Mouse (Mus musculus) stomach, postnatal 0 days (tissue): ENCODE results near the gene Neurod2. TPM values are rescaled to one million over a fixed set of nuclear protein-coding genes. Genes with fewer than 3 reads are reported as not detected.

ENCODE experiments used
- ATAC-seq: fragments of 200-750 bp; cut with Nextera tagmentation; 2 replicates; pipeline ENCODE4 v1.8.0; 2017; ENCODE audit not compliant: low FRiP score, low TSS enrichment
- DNase-seq: peaks from one replicate; pipeline ENCODE4 v3.0.0-alpha.2; 2016; ENCODE audit warnings: low spot score
- H3K27ac ChIP-seq: fragments of 300-500 bp; sonication (generic); replicated peaks from 2 replicates; pipeline ENCODE4 v1.5.1; 2014; ENCODE audit warnings: mild to moderate bottlenecking, control low read depth
- H3K27me3 ChIP-seq: fragments of 300-500 bp; sonication (generic); 2 replicates; pipeline ENCODE4 v1.6.1; 2014; ENCODE audit warnings: low read length; ENCODE audit not compliant: control insufficient read depth, insufficient read depth
- H3K36me3 ChIP-seq: fragments of 300-500 bp; sonication (generic); 2 replicates; pipeline ENCODE4 v1.6.1; 2014; ENCODE audit warnings: low read length, mixed read lengths; ENCODE audit not compliant: control insufficient read depth, insufficient read depth
- H3K4me1 ChIP-seq: fragments of 300-500 bp; sonication (generic); replicated peaks from 2 replicates; pipeline ENCODE4 v1.6.1; 2014; ENCODE audit warnings: antibody characterized with exemption; ENCODE audit not compliant: control insufficient read depth, insufficient read depth
- H3K4me2 ChIP-seq: fragments of 300-500 bp; sonication (generic); replicated peaks from 2 replicates; pipeline ENCODE4 v1.6.1; 2014; ENCODE audit warnings: low read depth, mild to moderate bottlenecking, control low read depth, moderate library complexity
- H3K4me3 ChIP-seq: fragments of 300-500 bp; sonication (generic); 2 replicates; pipeline ENCODE4 v1.5.1; 2014; ENCODE audit warnings: low read depth, low read length, control low read depth
- H3K9ac ChIP-seq: fragments of 300-500 bp; sonication (generic); 2 replicates; pipeline ENCODE4 v1.6.1; 2014; ENCODE audit warnings: mild to moderate bottlenecking, low read length, control low read depth, mixed read lengths
- H3K9me3 ChIP-seq: fragments of 300-500 bp; sonication (generic); 2 replicates; pipeline ENCODE4 v1.6.1; 2016; ENCODE audit warnings: low read length; ENCODE audit not compliant: control insufficient read depth
- CTCF ChIP-seq: IDR thresholded peaks from 2 replicates; pipeline ENCODE4 v1.5.1; 2016; ENCODE audit warnings: antibody characterized with exemption, low read depth, mild to moderate bottlenecking, moderate library complexity
- EP300 ChIP-seq: optimal IDR thresholded peaks from 2 replicates; pipeline ENCODE3; 2016; ENCODE audit warnings: antibody characterized with exemption
- WGBS: fragments of 180-500 bp; shearing (Covaris S2); extraction: QIAGEN DNeasy Blood & Tissue Kit; methylation state at CpG from one replicate; pipeline ENCODE4 v1.1.7; 2014; 5-methylcytosine and 5-hydroxymethylcytosine counted together
- polyA plus RNA-seq: library from polyadenylated mRNA; unstranded; fragments of >200 nt; fragmentation: Nextera tagmentation; extraction: Ambion mirVana; gene quantifications from 2 replicates; pipeline ENCODE4 v1.2.1, GENCODE M21; 2015

Gene Neurod2
- polyA plus RNA-seq, 1 experiment from 2014 or later: 0.02 TPM

DNA sequence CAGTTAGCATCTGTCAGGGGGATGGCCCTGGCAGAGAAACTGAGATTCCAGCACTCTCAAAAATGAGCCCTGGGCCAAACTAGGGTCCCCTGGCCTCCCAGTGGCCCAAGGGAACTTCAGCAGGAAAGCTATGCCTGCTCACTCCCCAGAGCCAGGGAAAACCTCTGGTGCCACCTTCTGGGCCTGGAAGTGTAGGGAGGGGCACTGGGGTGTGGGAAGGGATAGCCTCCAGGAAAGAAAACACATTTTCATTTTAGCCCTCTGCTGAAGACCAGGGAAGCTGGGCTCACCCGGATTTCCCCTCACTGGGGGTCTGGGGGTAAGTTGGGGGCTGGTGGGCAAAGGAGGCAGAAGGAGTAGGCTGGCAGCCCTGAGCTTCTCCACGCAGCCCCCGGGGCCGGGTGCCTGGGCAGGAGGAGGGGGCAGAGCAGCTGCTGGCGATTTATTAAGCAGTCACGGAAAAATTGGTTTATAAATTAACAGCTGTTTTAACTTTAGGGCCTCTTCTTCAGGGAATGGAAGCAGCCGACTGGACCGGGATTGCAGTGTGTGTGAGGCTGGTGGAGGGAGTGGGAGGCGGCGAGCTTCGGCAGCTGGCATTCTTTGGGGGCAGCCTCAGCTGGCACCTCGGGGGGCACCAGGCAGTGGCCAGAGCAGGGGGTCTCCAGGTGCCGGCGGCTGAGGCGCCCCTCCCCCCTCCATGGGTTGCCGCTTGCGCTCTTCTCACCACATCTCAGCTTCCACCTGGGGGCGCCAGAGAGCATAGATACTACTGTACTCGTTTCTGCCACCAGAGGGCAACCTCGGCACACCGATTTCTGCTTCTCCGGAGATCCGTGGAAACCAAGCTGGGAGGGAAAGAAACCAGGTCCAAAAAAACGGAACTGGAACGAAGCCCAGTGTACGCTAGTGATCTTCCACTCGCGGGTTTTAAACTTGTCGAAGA lies 12.8 kb upstream of the Neurod2 start:
- H3K4me1 ChIP-seq: peaks cover 3% of the 10 kb centered on the region
- ATAC-seq (peak; percentile 54), DNase-seq (peak; percentile 94)
- 2% methylated on average over 29 of the region's 29 CpGs for WGBS
- no peaks in the 10 kb centered on the region for H3K36me3 ChIP-seq
- TF ChIP-seq CTCF (peak; percentile 100), EP300 (no peak)
- H3K27me3 ChIP-seq: peaks cover 4% of the 10 kb centered on the region; the same call in 1 of the 2 replicates
- H3K9me3 ChIP-seq: no peaks in the 10 kb centered on the region
- H3K9ac ChIP-seq: peak overlapping the region; percentile 1; the same call in 1 of the 2 replicates
- peak overlapping the region; percentile 36 for H3K4me3 ChIP-seq
- peak overlapping the region; percentile 62 for H3K4me2 ChIP-seq
- H3K27ac ChIP-seq: 0 out of 2 replicates have a peak overlapping the region, but pooled peaks have one; percentile 6

DNA sequence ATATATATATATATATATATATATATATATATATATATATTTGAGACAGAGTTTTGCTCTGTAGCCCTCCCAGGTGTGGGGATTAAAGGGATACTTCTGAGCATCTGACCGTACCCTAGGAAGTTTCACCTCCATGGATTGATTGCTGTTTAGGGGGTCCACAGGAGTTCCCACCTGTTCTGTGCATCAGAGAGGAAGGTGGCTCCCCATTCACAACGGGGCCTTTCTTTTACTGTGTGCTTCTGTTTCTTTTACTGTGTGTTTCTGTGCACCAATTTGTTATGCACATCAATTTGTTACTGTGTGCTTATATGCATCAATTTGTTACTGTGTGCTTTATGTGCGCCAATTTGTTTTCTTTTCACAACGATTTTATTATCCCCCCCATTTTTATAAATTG lies 11.7 kb upstream of the Neurod2 start:
- ATAC-seq: no peak
- TF ChIP-seq EP300 (no peak), CTCF (no peak)
- no peaks in the 10 kb centered on the region for H3K36me3 ChIP-seq
- H3K9me3 ChIP-seq: no peaks in the 10 kb centered on the region
- H3K9ac ChIP-seq: no peak overlapping the region
- no peak overlapping the region for H3K27ac ChIP-seq
- peaks cover 9% of the 10 kb centered on the region; the same call in 1 of the 2 replicates for H3K27me3 ChIP-seq
- H3K4me2 ChIP-seq: no peak overlapping the region
- H3K4me3 ChIP-seq: no peak overlapping the region
- WGBS: 62% methylated on average over 4 of the region's 4 CpGs
- peaks cover 3% of the 10 kb centered on the region for H3K4me1 ChIP-seq
- no peak for DNase-seq

DNA sequence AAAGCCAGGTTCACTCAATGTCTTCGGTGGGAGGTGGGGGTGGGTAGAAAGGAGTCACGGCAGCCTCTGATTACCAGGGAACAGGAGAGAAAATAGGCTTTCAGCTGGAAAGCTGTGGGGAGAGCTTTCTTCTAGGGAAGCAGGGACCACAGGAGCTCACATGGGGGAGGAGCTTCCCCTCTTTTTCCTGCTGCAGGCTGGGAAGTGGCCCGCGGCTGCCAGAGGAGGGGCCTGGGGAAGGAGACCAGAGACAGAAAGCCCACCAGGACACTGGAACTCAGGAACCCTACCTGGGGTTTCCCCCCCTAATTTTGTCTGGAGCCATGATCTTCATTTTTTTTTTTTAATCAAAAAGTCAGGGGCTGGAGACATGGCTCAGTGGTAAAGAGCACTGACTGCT lies 11.1 kb upstream of the Neurod2 start:
- ATAC-seq: no peak
- peaks cover 12% of the 10 kb centered on the region; the same call in 1 of the 2 replicates for H3K27me3 ChIP-seq

DNA sequence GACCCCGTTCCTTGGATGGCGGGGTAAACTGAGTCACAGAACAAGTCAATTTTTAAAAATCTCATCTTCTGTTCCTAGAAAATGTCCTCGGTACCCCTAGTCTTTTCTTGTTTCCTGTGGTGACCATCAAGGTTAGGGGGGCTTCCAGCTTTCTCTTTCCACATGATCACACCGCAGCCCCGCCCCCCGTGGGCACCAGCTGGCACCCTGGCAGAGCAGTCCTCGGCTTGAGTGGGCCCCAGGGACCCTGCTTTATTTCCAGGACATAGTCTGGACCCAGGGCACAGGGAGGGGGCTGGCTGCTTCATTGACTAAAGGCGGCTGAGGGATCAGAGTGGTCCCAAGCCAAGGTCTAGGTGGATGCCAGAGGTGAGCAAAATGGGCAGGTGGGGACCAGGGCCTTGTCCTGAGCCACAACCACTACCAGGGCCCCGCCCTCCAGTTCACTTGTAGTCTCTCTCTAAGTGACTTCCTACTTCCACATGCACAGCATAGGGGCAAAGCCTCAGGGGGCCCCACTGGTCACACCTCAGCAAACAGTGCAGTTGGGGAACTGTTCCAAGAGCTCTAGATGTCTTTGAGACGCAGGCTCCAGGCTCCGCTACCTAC lies 10.3 kb upstream of the Neurod2 start:
- Histone ChIP-seq H3K4me2 (peak overlapping the region; percentile 96; the same call in 1 of the 2 replicates), H3K27ac (no peak overlapping the region), H3K4me1 (peaks cover 3% of the 10 kb centered on the region), H3K9ac (no peak overlapping the region), H3K4me3 (peak overlapping the region; percentile 49; the same call in 1 of the 2 replicates), H3K9me3 (no peaks in the 10 kb centered on the region), H3K36me3 (no peaks in the 10 kb centered on the region), H3K27me3 (peaks cover 15% of the 10 kb centered on the region; the same call in 1 of the 2 replicates)
- WGBS: 18% methylated on average over 11 of the region's 11 CpGs
- no peak for DNase-seq
- ATAC-seq: no peak
- no peak for TF ChIP-seq CTCF
- TF ChIP-seq EP300: no peak

More for the DNA sequence above, 11.1 kb upstream of the Neurod2 start:
- Histone ChIP-seq H3K9me3 (no peaks in the 10 kb centered on the region), H3K27ac (no peak overlapping the region), H3K4me2 (no peak overlapping the region), H3K9ac (no peak overlapping the region), H3K4me3 (no peak overlapping the region), H3K36me3 (no peaks in the 10 kb centered on the region), H3K4me1 (peaks cover 3% of the 10 kb centered on the region)
- no peak for DNase-seq
- TF ChIP-seq CTCF (no peak), EP300 (no peak)
- WGBS: 20% methylated on average over 2 of the region's 4 CpGs

DNA sequence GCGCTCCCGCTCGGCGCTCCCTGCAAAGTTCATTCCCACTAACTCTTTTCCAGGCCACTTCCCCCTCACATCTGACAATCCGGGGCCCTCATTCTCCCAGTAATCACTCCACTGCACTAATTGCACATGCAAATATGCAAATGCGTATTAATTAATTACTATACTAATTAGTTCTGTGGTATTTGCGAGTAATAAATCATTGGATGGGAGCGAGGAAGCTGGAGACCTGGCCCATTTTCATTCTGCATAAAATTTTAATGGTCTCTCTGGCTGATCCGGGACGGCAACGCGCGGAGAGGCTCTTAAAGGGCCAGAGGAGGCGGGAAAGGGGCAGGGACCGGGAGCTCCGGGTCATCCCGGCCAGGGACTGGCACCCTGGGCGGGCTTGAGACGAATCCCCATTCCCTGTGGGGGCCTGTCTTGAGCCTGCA lies 9.6 kb upstream of the Neurod2 start:
- Histone ChIP-seq H3K9ac (peak overlapping the region; percentile 61; the same call in 1 of the 2 replicates), H3K36me3 (no peaks in the 10 kb centered on the region), H3K27me3 (peaks cover 21% of the 10 kb centered on the region; the same call in 1 of the 2 replicates), H3K9me3 (no peaks in the 10 kb centered on the region), H3K4me1 (peaks cover 3% of the 10 kb centered on the region), H3K4me2 (peak overlapping the region; percentile 96), H3K4me3 (peak overlapping the region; percentile 49), H3K27ac (peak overlapping the region; percentile 53)
- ATAC-seq (no peak), DNase-seq (peak; percentile 45)
- WGBS: under 1% methylated on average over 19 of the region's 19 CpGs
- no peak for TF ChIP-seq CTCF
- no peak for TF ChIP-seq EP300
